In genomic region chr3:52214114-52214513, GRCm38 (mm10) we compare ENCODE assay signal across 31 mouse cellular contexts.
"Had no signal": no experiment of that assay in that cellular context is flagged by ENCODE, and none has a peak within 500 bp of the region (broad histone marks: within the 10 kb centered on the region; RNA-seq: fewer than 3 reads in every experiment).

No protein-coding gene starts in this region.

- H3K9me3 ChIP-seq: limb, embryonic 12.5 days; limb, embryonic 13.5 days; limb, embryonic 15.5 days; liver, embryonic 12.5 days; liver, embryonic 13.5 days; liver, embryonic 15.5 days; lung, embryonic 15.5 days; midbrain, embryonic 10.5 days; midbrain, embryonic 12.5 days; midbrain, embryonic 13.5 days; midbrain, embryonic 15.5 days; neural tube, embryonic 12.5 days; neural tube, embryonic 13.5 days had no signal

- H3K9ac ChIP-seq: limb, embryonic 12.5 days; limb, embryonic 13.5 days; limb, embryonic 15.5 days; liver, embryonic 12.5 days; liver, embryonic 13.5 days; liver, embryonic 14.5 days; liver, embryonic 15.5 days; liver, postnatal 0 days; lung, embryonic 14.5 days; lung, embryonic 15.5 days; midbrain, embryonic 12.5 days; midbrain, embryonic 13.5 days; midbrain, embryonic 15.5 days; neural tube, embryonic 12.5 days; neural tube, embryonic 13.5 days had no signal

- DNase-seq: left cerebral cortex, postnatal 4 days; liver, embryonic 13.5 days; liver, postnatal 0 days; lung, adult 18-20 months; lung, adult 2 months; lung, embryonic 14.5 days; lung, postnatal 10 days; lung, postnatal 14 days; lung, postnatal 36 days; lung, postnatal 4 days; midbrain, embryonic 14.5 days had no signal

- H3K4me2 ChIP-seq: limb, embryonic 12.5 days; limb, embryonic 13.5 days; limb, embryonic 15.5 days; liver, embryonic 11.5 days; liver, embryonic 12.5 days; liver, embryonic 13.5 days; liver, embryonic 15.5 days; lung, embryonic 14.5 days; lung, embryonic 15.5 days; midbrain, embryonic 12.5 days; midbrain, embryonic 13.5 days; midbrain, embryonic 15.5 days; neural tube, embryonic 12.5 days; neural tube, embryonic 13.5 days had no signal

- H3K36me3 ChIP-seq: limb, embryonic 12.5 days; limb, embryonic 13.5 days; limb, embryonic 15.5 days; liver, embryonic 12.5 days; liver, embryonic 13.5 days; liver, embryonic 15.5 days; lung, embryonic 15.5 days; midbrain, embryonic 10.5 days; midbrain, embryonic 12.5 days; midbrain, embryonic 13.5 days; midbrain, embryonic 15.5 days; neural tube, embryonic 12.5 days; neural tube, embryonic 13.5 days had no signal

- H3K4me1 ChIP-seq: liver, embryonic 12.5 days; liver, embryonic 13.5 days; liver, embryonic 15.5 days; lung, embryonic 15.5 days; megakaryocyte, embryonic 14.5 days had no signal

- H3K4me3 ChIP-seq: left cerebral cortex, adult 2 months; limb, embryonic 12.5 days; limb, embryonic 13.5 days; limb, embryonic 15.5 days; liver, embryonic 12.5 days; liver, embryonic 13.5 days; liver, embryonic 15.5 days; lung, embryonic 15.5 days; megakaryocyte, embryonic 14.5 days; midbrain, embryonic 10.5 days; midbrain, embryonic 12.5 days; midbrain, embryonic 13.5 days; midbrain, embryonic 15.5 days; myocyte; neural tube, embryonic 12.5 days; neural tube, embryonic 13.5 days had no signal

- H3K27me3 ChIP-seq: limb, embryonic 13.5 days; limb, embryonic 15.5 days; liver, embryonic 13.5 days; liver, embryonic 15.5 days; lung, embryonic 15.5 days; midbrain, embryonic 13.5 days; neural tube, embryonic 12.5 days; neural tube, embryonic 13.5 days had no signal

- ATAC-seq: liver, embryonic 12.5 days; liver, postnatal 0 days; lung, postnatal 0 days; midbrain, embryonic 13.5 days; midbrain, embryonic 15.5 days; midbrain, embryonic 16.5 days had no signal

- H3K27ac ChIP-seq: left cerebral cortex, adult 2 months; limb, embryonic 12.5 days; limb, embryonic 13.5 days; limb, embryonic 15.5 days; liver, embryonic 12.5 days; liver, embryonic 13.5 days; liver, embryonic 14.5 days; liver, embryonic 15.5 days; lung, embryonic 15.5 days; macrophage; midbrain, embryonic 10.5 days; midbrain, embryonic 12.5 days; midbrain, embryonic 13.5 days; midbrain, embryonic 15.5 days; neural tube, embryonic 12.5 days; neural tube, embryonic 13.5 days had no signal
